Mouse (Mus musculus) neural tube, embryonic 14.5 days (tissue): ENCODE data around the gene Erap1. TPM values are rescaled to one million over a fixed set of nuclear protein-coding genes. Genes with fewer than 3 reads are reported as not detected.

Experiments used
- polyA plus RNA-seq: library from polyadenylated mRNA; unstranded; fragments of >200 nt; fragmentation: Nextera tagmentation; extraction: Ambion mirVana; gene quantifications from 2 replicates; pipeline ENCODE4 v1.2.1, GENCODE M21; 2014

The Erap1 gene
- polyA plus RNA-seq, 1 experiment from 2014 or later, result 4.7 TPM

Other genes with a start within 250 kb of the Erap1 start
- 7.0 and 9.4 TPM in 2 replicates for gene Zfp72, start 248.7 kb upstream of the Erap1 start, polyA plus RNA-seq
- 72.0 and 81.0 TPM in 2 replicates for gene Ftl1-ps1, start 239.9 kb upstream of the Erap1 start, polyA plus RNA-seq
- 14.8 and 16.8 TPM in 2 replicates for gene Zfp825, start 145.6 kb upstream of the Erap1 start, polyA plus RNA-seq
- 5.3 and 11.3 TPM in 2 replicates for gene Cast, start 169.2 kb downstream of the Erap1 start, polyA plus RNA-seq